13 mouse cellular contexts compared by ENCODE assay signal in genomic region chr8:128680548-128681325, GRCm38 (mm10). TPM values are rescaled to one million over a fixed set of nuclear protein-coding genes. Genes with fewer than 3 reads are reported as not detected.
DNase-seq lines count a peak whose midpoint lies in the region; ATAC-seq and TF ChIP-seq lines count a peak whose summit lies in the region.
"Had no signal": no experiment of that assay in that cellular context is flagged by ENCODE, and none has a peak within 500 bp of the region (broad histone marks: within the 10 kb centered on the region; RNA-seq: fewer than 3 reads in every experiment).

No protein-coding gene starts in this region.

- H3K4me3 ChIP-seq in heart, postnatal 0 days (ENCODE audit: low read depth, low read length): no peak overlapping the region
- no peak overlapping the region for H3K4me3 ChIP-seq in lung, postnatal 0 days (ENCODE audit: low read depth, low read length)
- H3K4me3 ChIP-seq in intestine, postnatal 0 days (ENCODE audit: low read depth, low read length): no peak overlapping the region
- no peak overlapping the region for H3K4me3 ChIP-seq in stomach, postnatal 0 days (ENCODE audit: low read depth, low read length)
- H3K4me3 ChIP-seq in midbrain, embryonic 15.5 days: no peak overlapping the region
- H3K4me3 ChIP-seq: forebrain, embryonic 15.5 days; myocyte had no signal

- H3K4me2 ChIP-seq in heart, postnatal 0 days (ENCODE audit: low read depth, low read length): no peak overlapping the region
- no peak overlapping the region for H3K4me2 ChIP-seq in lung, postnatal 0 days (replicated peaks; ENCODE audit: low read depth, low read length)
- no peak overlapping the region for H3K4me2 ChIP-seq in intestine, postnatal 0 days (replicated peaks; ENCODE audit: low read depth)
- 0 out of 2 replicates have a peak overlapping the region, but pooled peaks have one; percentile 1 for H3K4me2 ChIP-seq in stomach, postnatal 0 days (replicated peaks; ENCODE audit: low read depth)
- no peak overlapping the region for H3K4me2 ChIP-seq in midbrain, embryonic 15.5 days
- H3K4me2 ChIP-seq: forebrain, embryonic 15.5 days had no signal

- H3K9ac ChIP-seq in heart, postnatal 0 days (replicated peaks; ENCODE audit: low read depth, low read length): no peak overlapping the region
- no peak overlapping the region for H3K9ac ChIP-seq in lung, postnatal 0 days (replicated peaks; ENCODE audit: low read depth)
- no peak overlapping the region for H3K9ac ChIP-seq in intestine, postnatal 0 days (ENCODE audit: low read depth, low read length)
- no peak overlapping the region for H3K9ac ChIP-seq in stomach, postnatal 0 days (ENCODE audit: low read length)
- no peak overlapping the region for H3K9ac ChIP-seq in midbrain, embryonic 15.5 days
- H3K9ac ChIP-seq: forebrain, embryonic 15.5 days had no signal

- peak overlapping the region; percentile 91 for H3K27ac ChIP-seq in heart, postnatal 0 days (ENCODE audit: low read depth)
- H3K27ac ChIP-seq in lung, postnatal 0 days (ENCODE audit: low read length): peak overlapping the region; percentile 66
- peak overlapping the region; percentile 50; the same call in 1 of the 2 replicates for H3K27ac ChIP-seq in intestine, postnatal 0 days (ENCODE audit: low read depth, low read length)
- peak overlapping the region; percentile 89 for H3K27ac ChIP-seq in stomach, postnatal 0 days (replicated peaks)
- H3K27ac ChIP-seq in midbrain, embryonic 15.5 days: no peak overlapping the region
- H3K27ac ChIP-seq: forebrain, embryonic 15.5 days had no signal

- 96% methylated on average over 2 of the region's 2 CpGs for WGBS in heart, postnatal 0 days
- 79% methylated on average over 2 of the region's 2 CpGs for WGBS in lung, postnatal 0 days
- 87% methylated on average over 2 of the region's 2 CpGs for WGBS in intestine, postnatal 0 days
- WGBS in stomach, postnatal 0 days: 83% methylated on average over 2 of the region's 2 CpGs
- whole genome bisulfite sequencing in midbrain, embryonic 15.5 days: 92% methylated on average over 2 of the region's 2 CpGs

- no peaks in the 10 kb centered on the region for H3K36me3 ChIP-seq in heart, postnatal 0 days (replicated peaks; ENCODE audit: control insufficient read depth, insufficient read depth, low read length)
- no peaks in the 10 kb centered on the region for H3K36me3 ChIP-seq in lung, postnatal 0 days (ENCODE audit: insufficient read depth, low read length)
- no peaks in the 10 kb centered on the region for H3K36me3 ChIP-seq in intestine, postnatal 0 days (ENCODE audit: control insufficient read depth, insufficient read depth)
- no peaks in the 10 kb centered on the region for H3K36me3 ChIP-seq in stomach, postnatal 0 days (ENCODE audit: control insufficient read depth, insufficient read depth, low read length)
- no peaks in the 10 kb centered on the region for H3K36me3 ChIP-seq in midbrain, embryonic 15.5 days (replicated peaks)
- H3K36me3 ChIP-seq: forebrain, embryonic 15.5 days had no signal

- intact Hi-C loops in heart, postnatal 10 days (cut with DNase I): no loop called here

- H3K27me3 ChIP-seq in heart, postnatal 0 days (ENCODE audit: control insufficient read depth, insufficient read depth, low read length): no peaks in the 10 kb centered on the region
- no peaks in the 10 kb centered on the region for H3K27me3 ChIP-seq in lung, postnatal 0 days (replicated peaks; ENCODE audit: insufficient read depth, low read length)
- H3K27me3 ChIP-seq in intestine, postnatal 0 days (replicated peaks; ENCODE audit: control insufficient read depth, insufficient read depth, low read length): no peaks in the 10 kb centered on the region
- H3K27me3 ChIP-seq in stomach, postnatal 0 days (ENCODE audit: control insufficient read depth, insufficient read depth, low read length): no peaks in the 10 kb centered on the region
- no peaks in the 10 kb centered on the region for H3K27me3 ChIP-seq in midbrain, embryonic 15.5 days (replicated peaks)
- H3K27me3 ChIP-seq: CH12.LX; forebrain, embryonic 15.5 days had no signal

- ATAC-seq in heart, postnatal 0 days (ENCODE audit: insufficient read depth, low read depth): no peak
- ATAC-seq in lung, postnatal 0 days: no peak
- ATAC-seq in intestine, postnatal 0 days: no peak
- ATAC-seq in stomach, postnatal 0 days (ENCODE audit: low FRiP score, low TSS enrichment): no peak
- ATAC-seq in midbrain, embryonic 15.5 days (replicated peaks): no peak
- ATAC-seq: forebrain, embryonic 15.5 days had no signal

- H3K9me3 ChIP-seq in heart, postnatal 0 days (replicated peaks; ENCODE audit: control insufficient read depth, low read length): no peaks in the 10 kb centered on the region
- no peaks in the 10 kb centered on the region for H3K9me3 ChIP-seq in lung, postnatal 0 days (ENCODE audit: low read length)
- no peaks in the 10 kb centered on the region for H3K9me3 ChIP-seq in intestine, postnatal 0 days (ENCODE audit: control insufficient read depth)
- no peaks in the 10 kb centered on the region for H3K9me3 ChIP-seq in stomach, postnatal 0 days (ENCODE audit: control insufficient read depth, low read length)
- H3K9me3 ChIP-seq in midbrain, embryonic 15.5 days: no peaks in the 10 kb centered on the region
- H3K9me3 ChIP-seq: forebrain, embryonic 15.5 days had no signal

- peaks cover 8% of the 10 kb centered on the region for H3K4me1 ChIP-seq in heart, postnatal 0 days (ENCODE audit: control insufficient read depth, insufficient read depth)
- H3K4me1 ChIP-seq in lung, postnatal 0 days (ENCODE audit: insufficient read depth, low read depth, low read length): 0 out of 2 replicates have a peak, but pooled peaks cover 4% of the 10 kb centered on the region
- no peaks in the 10 kb centered on the region for H3K4me1 ChIP-seq in intestine, postnatal 0 days (replicated peaks; ENCODE audit: control insufficient read depth, insufficient read depth, low read length)
- peaks cover 4% of the 10 kb centered on the region; the same call in 1 of the 2 replicates for H3K4me1 ChIP-seq in stomach, postnatal 0 days (replicated peaks; ENCODE audit: control insufficient read depth, insufficient read depth)
- H3K4me1 ChIP-seq in midbrain, embryonic 15.5 days: 0 out of 2 replicates have a peak, but pooled peaks cover 2% of the 10 kb centered on the region

- TF ChIP-seq EP300 in heart, postnatal 0 days (IDR thresholded peaks at IDR 0.05; ENCODE audit: low read depth): no peak
- no peak for TF ChIP-seq EP300 in lung, postnatal 0 days (IDR thresholded peaks at IDR 0.05)
- no peak for TF ChIP-seq EP300 in stomach, postnatal 0 days (optimal IDR thresholded peaks at IDR 0.05)

- no peak for TF ChIP-seq CTCF in heart, postnatal 0 days (IDR thresholded peaks at IDR 0.05; ENCODE audit: low read depth)
- TF ChIP-seq CTCF in lung, postnatal 0 days (IDR thresholded peaks at IDR 0.05): no peak
- TF ChIP-seq CTCF in intestine, postnatal 0 days (IDR thresholded peaks at IDR 0.05; ENCODE audit: low read depth): no peak
- TF ChIP-seq CTCF in stomach, postnatal 0 days (IDR thresholded peaks at IDR 0.05; ENCODE audit: low read depth): no peak

- no peak for DNase-seq in heart, postnatal 0 days (ENCODE audit: low spot score)
- DNase-seq in heart, postnatal 10 days: no peak
- no peak for DNase-seq in lung, postnatal 0 days (ENCODE audit: low spot score)
- no peak for DNase-seq in lung, postnatal 36 days
- DNase-seq in stomach, postnatal 0 days (ENCODE audit: low spot score): no peak
- DNase-seq: cerebellum, adult 8-10 months; retina, postnatal 1 day; thymus, postnatal 4 days had no signal

RNA-seq across cellular contexts. Expression of gene Itgb1, which starts 4.7 kb away (rescaled TPM):
- 240 and 317 TPM in 2 replicates for total RNA-seq in heart, postnatal 0 days (2014; rRNA removed; ENCODE audit: low replicate concordance)
- 289 and 315 TPM in 2 replicates for polyA plus RNA-seq in heart, postnatal 0 days (2015; fragmentation: Nextera tagmentation; extraction: Ambion mirVana)
- 100 to 1,000 TPM; 605 to 612 TPM for total RNA-seq in heart, postnatal 10 days (2021)
- polyA plus RNA-seq in lung, postnatal 0 days (2015; fragmentation: Nextera tagmentation; extraction: Ambion mirVana): 344 and 369 TPM in 2 replicates
- 185 and 188 TPM in 2 replicates for polyA plus RNA-seq in intestine, postnatal 0 days (2015; fragmentation: Nextera tagmentation; extraction: Ambion mirVana)
- 225 and 246 TPM in 2 replicates for polyA plus RNA-seq in stomach, postnatal 0 days (2015; fragmentation: Nextera tagmentation; extraction: Ambion mirVana)
- polyA plus RNA-seq in midbrain, embryonic 15.5 days (2015; fragmentation: Nextera tagmentation; extraction: Ambion mirVana): 75.4 and 78.2 TPM in 2 replicates
